Mouse (Mus musculus) liver, adult 2 months (tissue): Measurements from ENCODE around the gene Vti1a.

Experiments
- CTCF ChIP-seq: fragments of 200-500 bp; IDR thresholded peaks from 2 replicates; pipeline ENCODE4 v1.5.1; 2011; ENCODE audit warnings: low read depth, low read length, control low read depth
- POLR2A ChIP-seq: fragments of 200-500 bp; IDR thresholded peaks from 2 replicates; pipeline ENCODE4 v1.6.1; 2011; ENCODE audit warnings: low read length, control low read depth; ENCODE audit not compliant: insufficient read depth; ENCODE audit errors: extremely low read depth

- TF ChIP-seq CTCF = no peak
- no peak for TF ChIP-seq POLR2A
These were observed 307.5 kb downstream of the Vti1a start for GRCm38 (mm10) chr19:55623605-55624004.
